Mouse (Mus musculus): ENCODE results near the gene Trmt10a. TPM values are rescaled to one million over a fixed set of nuclear protein-coding genes. Genes with fewer than 3 reads are reported as not detected.
A peak's percentile ranks its signal among the peaks of the same experiment; 100 is the strongest.
"Not testable (repeated sequence)": the region's sequence is repeated elsewhere in the genome, so short reads cannot be mapped to it uniquely, and the experiment has no call there.

The Trmt10a gene
- total RNA-seq, 2 experiments from 2014 or later = 2.3 to 3.2 TPM

DNA sequence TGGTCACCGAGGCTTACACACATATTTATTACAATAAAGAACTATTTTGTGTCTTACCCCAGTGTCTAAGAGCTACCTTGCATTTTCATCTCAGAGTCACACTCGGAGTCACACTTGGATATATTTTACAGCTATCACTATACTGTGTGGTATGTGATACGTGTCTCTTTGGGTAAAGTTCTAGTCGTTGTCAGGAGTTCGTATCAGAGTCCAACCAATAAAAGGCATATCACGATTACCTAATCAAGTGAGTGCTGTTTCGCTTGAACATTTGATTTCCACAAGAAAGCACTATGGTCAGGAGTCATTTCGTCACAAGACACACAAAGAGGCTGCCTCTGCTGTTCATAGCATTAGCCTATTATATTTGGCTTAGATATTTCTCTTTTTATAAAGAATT is 9.8 kb upstream of the Trmt10a start:
- no peak for DNase-seq
- intact Hi-C loops (cut with DNase I) = no loop called here

DNA sequence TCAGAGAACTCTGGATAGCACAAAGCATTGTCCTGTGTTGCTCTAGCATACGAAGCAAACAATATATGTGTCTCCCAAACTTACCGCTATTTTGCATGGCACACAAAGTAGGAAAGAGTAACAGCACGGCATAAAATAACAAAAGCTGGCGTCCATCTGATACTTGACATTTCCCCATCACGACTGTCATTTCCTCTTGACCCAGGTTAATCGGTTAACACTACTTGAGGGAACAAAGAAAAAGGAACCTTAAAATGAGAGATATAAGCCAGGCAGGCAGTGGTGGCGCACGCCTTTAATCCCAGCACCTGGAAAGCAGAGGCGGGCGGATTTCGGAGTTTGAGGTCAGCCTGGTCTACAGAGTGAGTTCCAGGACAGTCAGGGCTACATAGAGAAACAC is 9.3 kb upstream of the Trmt10a start:
- no peak for DNase-seq
- intact Hi-C loops (cut with DNase I) = no loop called here

DNA sequence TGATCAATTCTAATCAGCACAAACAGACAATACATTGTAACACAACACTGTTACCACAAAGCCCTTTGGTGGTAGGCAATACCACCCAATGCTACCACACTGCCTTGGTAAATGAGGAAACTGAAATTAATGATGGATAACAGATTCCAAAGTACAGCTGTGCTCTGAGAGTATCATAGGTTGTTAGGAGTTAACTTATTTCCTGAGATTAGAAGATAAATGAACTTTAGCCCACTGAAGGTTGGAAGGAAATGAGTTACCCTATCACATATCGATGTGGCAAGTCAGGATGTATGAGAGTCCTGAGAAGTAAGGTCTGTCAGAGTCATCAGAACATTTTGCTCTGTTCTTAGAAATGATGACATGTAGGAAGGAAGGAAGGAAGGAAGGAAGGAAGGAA is 8.7 kb upstream of the Trmt10a start:
- intact Hi-C loops (cut with DNase I) = no loop called here
- no peak for DNase-seq

DNA sequence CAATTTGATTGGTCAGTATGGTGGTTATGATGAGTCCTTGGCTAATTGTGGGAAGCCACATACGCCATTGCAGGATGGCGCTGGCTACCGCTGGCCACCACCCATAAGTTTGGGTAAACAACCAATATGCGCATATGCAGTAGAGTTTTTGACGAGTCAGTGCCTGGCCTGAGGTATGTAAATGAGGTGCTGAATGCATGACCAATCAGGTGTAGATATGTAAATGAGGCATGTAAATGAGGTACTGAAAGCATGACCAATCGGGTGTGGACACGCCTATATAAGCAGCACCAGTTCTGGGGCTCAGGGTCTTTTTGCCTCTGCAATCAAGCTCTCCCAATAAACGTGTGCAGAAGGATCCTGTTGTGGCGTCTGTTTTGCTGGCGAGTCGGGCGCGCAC is 5.1 kb upstream of the Trmt10a start:
- DNase-seq; intact Hi-C loops (cut with DNase I): not testable (repeated sequence)

DNA sequence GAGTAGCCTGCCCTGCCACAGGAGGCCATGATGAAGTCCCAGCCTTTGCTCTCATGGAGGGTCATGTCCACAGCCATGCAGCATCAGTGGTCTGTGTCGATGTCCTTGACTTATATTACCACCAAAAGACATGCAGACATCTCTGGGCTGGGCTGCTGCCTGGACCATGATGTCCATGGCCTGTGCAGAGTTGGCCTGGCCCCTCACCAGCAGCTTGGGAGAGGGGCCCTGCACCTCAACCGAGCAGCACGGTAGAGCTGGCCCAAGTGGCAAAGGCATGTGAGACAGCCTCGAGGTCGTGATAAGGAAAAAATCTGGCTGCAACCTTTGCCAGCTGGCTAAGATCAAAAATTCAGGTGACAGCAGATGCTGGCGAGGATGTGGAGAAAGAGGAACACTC is 3.6 kb upstream of the Trmt10a start:
- no peak for DNase-seq
- intact Hi-C loops (cut with DNase I) = no loop called here

DNA sequence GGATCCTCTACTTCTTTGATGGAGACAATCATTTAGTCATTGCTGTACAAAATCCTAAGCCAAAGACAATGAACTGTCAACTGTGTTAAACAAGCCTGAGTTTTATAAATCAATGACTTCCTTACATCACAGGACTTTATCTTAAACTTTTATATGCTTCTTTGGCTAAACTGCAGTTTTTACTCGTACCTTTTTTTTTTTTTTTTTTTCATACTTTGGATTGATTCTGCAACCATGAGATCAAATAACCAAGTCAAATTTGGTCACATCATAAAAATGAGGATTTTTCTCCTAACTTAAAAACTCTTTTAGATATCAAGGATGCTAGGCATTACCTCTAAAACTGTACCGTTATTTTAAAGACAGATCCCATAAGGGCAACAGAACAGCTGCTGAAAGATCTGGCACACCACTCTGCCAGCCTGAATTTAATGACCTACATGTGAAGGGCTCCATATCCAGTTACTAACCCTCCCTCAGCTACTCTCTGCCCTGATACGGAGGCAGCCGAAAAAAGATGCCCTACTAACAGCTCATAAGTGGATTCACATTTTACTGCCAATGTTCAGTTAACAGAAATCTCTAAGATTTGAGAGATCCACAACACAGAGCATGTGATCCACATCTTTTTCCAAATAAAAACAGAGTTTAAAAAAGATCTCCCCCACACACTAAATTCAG is 1.1 kb upstream of the Trmt10a start:
- intact Hi-C loops (cut with DNase I) = loop anchor here (2.0 kb wide), 3 partner anchors 23 to 387 kb away; no protein-coding TSS in a partner anchor
- DNase-seq = no peak

DNA sequence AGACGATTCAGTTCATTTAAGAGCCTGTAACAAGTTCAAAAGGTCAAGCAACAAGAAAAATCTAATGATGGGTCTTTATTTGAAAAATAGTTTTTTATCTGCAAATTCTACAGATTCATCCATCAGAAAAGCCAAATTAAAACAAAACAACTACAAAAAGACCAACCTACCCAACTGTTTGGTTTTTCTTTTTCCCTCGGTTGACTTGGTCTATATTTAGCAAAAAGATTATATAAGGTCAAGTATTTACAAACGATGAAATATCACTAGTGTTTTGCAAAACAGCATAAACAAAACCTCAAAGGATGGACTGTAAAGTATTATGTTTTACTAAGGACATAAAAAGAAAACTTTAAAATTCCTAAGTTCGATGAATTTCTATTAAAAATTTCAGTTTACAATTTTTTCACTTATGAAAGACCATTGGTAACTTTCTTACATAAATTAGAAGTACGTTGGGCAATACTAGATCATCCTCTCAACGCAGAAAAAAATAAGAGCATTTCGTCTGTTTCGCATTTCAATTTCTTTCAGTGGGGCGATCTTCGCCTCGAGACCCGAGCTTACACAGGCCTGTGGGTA is 424 bp upstream of the Trmt10a start:
- intact Hi-C loops (cut with DNase I) = loop anchor here (2.0 kb wide), 3 partner anchors 24 to 386 kb away; no protein-coding TSS in a partner anchor
- no peak for DNase-seq

DNA sequence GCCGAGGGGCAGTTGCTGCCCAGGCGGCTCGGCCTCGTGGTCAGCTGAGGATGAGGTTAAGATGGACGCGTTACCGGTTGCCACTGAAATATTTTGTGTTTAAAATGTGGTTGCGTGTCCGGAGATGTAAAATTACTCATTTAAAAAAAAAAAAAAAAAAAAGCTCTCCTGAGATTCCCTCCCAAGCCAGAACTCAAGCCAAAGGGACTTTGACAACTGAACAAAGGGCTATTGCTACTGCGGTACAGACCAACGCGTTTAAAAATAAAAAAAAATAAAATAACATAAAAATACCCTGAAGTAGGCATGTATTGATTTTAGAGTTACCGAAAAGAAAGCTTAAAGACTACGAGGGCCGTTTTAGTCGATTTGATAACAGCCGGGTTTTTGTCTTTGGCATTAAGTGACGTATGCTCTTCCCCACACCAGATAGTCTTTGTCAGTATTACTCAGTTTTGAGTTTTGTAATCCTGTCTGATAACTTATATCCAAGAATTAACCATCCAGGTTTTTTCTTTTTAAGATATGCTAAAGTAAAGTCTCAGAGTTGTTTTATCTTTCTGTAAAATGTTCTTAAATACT is 903 bp downstream of the Trmt10a start:
- no peak for DNase-seq
- intact Hi-C loops (cut with DNase I) = loop anchor here (2.0 kb wide), 2 partner anchors 225 to 277 kb away; partner anchors contain the start of genes Dnajb14 and Lamtor3

DNA sequence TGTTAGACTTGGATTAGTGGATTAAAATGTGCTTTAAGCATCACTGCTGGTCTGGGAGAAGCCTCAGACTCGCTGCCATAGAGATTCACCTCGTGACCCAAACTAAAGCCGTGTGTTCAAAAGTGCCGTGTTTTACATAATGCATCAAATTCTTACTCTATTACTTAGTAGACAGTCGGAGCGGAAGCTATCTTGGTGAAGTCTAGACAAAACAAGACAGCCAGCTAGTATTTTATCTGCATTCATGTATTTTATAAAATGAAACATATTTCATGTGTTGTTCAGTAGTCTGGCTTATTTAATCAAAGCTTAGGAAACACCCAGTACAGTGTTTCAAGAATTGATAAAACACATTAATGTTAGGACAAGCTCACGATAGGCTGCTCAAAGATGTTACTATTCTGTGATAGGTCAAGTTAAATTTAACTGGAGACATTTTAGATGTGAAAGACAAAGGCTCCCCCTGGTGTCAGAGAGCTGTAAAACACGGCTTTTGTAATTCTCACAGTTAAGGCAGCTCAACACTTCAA is 1.5 kb downstream of the Trmt10a start, which contains the start of gene Mttp:
Gene Mttp (minus strand): TSS at position 327 of the 530 bp plus-strand sequence.
- intact Hi-C loops (cut with DNase I) = loop anchor here (1.0 to 2.0 kb wide), 4 partner anchors 153 to 366 kb away; partner anchors contain the start of genes Dnajb14 and Lamtor3
- DNase-seq = peak; percentile 71 to 77

DNA sequence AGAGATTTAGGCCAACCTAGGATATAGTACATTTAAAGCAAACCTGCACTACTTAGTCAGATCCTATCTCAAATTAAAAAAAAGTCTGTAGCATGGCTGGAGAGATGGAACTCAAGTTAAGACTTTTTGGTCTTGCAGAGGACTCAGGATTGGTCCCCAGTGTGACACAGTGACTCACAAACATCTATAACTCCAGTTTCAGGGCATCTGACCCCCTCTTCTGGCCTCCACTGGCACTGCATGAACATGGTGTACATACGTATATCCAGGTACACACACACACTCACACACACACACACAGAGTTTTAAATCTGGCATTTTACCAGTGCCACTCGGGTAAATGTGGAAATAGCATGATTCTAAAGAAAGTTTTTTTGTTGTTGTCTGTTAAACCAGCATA is 5.6 kb downstream of the Trmt10a start:
- DNase-seq = no peak
- intact Hi-C loops (cut with DNase I) = no loop called here

DNA sequence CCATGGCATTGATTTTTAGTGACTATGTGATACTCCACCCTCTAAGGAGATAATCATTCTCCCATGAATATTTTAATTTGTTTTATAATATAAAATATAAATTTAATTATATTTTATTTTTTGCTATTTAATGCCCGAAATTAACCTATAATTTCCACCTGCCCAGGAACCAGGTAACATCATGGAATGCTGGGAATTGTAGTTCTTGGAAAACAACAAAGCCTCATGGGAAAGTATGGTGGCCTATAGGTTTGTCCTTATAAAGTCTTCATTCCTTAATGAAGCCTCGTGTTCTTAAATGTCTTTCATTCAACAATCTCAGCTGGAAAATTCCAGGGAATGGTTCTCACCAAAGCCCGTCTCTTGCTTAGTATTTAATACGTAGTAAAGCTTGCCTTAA is 11.8 kb downstream of the Trmt10a start:
- intact Hi-C loops (cut with DNase I) = no loop called here
- no peak for DNase-seq

DNA sequence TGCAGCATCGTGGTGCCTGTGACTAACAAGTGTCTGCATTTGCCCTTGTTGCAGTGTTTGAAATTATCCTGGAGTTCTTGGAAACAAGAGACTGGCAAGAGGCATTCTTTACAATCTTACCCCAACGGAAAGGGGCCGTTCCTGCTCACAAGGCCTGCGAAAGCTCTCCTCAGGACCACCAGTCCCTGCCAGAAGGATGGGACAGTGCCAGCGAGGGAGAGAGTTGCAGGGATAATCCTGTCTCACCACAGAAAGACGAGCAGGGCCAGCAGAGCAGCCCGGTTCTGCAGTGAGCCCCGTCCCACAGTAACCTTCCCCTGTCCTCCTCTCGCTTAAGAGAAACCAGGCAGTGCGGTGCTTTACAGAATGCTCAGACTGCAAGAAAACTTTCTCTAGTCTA is 13.4 kb downstream of the Trmt10a start:
- intact Hi-C loops (cut with DNase I) = no loop called here

DNA sequence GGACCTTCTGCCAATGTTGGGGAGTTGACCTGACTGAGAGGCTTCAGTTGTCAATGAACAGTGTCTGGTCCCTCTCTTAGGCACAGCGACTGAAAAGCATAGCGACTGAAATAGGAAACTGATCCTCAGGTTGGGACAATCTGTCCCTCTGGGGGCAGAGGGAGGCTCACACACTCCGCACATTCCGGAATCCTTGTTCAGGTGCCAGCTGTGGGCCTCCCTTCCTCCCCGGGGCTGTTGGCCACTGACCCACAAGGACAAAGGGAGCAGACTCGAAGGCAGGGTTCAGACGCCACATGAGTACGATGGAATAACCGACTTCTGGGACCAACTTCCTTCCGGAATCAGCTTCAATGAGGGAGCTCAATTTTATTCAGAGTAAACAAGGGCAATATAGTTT is 18.4 kb downstream of the Trmt10a start:
- no peak for DNase-seq

More for the DNA sequence above, 13.4 kb downstream of the Trmt10a start:
- no peak for DNase-seq

DNA sequence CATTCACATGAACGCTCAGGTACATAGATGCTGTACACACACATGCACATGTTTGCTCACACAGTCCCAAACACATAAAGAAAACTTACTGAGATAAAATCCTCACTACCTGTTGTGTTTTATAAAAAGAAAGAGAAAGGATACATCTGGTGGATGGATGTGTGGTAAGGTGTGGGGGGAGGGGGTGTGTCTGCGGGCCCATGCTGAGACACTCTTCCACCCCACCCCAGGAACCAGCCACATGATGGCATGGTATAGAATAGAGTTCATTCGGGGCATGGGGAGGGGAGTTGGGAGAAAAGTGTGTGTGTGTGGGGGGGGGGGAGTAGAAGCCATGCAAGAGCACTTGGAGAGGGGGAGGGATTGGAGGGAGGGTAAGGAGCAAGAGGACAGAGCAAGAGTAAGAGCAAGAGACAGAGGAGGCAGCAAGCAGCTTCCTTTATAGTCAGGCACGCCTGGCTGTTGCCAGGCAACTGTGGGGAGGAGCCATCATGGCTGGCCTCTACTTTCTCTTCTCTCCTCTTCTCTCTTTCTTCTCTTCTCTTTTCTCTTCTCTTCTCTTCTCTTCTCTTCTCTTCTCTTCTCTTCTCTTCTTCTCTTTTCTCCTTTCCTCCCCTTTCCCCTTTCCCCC is 19.4 kb downstream of the Trmt10a start:
- DNase-seq = no peak
- intact Hi-C loops (cut with DNase I) = no loop called here

More for the DNA sequence above, 18.4 kb downstream of the Trmt10a start:
- intact Hi-C loops (cut with DNase I) = no loop called here

DNA sequence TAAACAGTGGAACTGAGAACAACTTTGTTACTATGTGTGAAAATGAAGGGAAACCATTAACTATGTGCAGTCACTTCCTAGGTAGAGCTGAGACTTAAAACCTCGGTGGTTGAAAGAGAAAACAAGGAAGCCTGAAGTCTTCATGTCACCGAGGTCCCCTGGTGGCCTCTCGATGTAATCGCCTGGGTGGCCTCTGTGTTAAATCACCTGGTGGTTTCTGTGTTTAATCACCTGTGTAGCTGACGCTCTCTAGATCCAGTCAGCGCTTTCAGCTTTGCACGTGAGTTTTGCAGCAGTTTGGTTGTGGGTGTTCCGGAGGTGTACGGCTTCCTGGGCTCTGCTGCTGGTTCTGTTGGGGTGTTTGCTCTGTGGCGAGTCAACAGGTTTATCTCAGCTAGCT is 30.0 kb downstream of the Trmt10a start:
- no peak for DNase-seq
- intact Hi-C loops (cut with DNase I) = no loop called here

DNA sequence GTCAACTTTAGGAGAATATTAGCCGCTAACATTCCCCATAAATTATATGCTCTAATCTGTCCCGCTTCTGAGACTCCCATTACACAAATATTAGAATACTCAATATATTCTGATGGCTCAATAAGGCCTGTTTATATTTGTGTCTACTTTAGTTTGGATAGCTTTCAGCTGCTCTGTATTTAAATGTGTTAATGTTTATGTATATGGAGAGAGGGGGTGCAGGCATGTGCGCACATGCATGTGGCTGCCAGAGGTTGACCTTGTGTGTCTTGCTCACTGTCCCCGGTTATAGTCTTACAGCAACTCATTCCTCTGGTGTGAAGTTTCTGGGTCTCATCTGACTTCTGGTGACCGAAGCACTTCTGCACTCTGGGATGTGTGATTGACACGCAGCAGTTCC is 32.3 kb downstream of the Trmt10a start:
- intact Hi-C loops (cut with DNase I) = no loop called here
- DNase-seq = no peak

DNA sequence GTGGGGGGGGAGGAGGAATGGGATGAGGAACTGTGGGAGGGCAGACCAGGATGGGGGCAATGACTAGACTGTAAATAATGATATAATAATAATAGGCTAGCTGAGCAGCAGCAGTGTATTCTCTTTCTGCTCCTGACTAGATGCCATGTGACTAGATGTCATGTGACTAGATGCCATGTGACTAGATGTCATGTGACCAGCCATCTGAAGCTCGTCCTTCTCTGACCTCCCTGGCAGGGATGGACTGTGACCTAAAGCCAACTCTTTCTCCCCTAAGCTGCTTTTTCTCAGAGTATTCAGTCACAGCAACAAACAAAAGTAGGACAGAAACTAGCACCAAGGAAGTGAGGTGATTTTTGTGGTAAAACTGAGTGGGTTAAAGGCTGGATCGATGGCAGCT is 38.8 kb downstream of the Trmt10a start:
- intact Hi-C loops (cut with DNase I) = no loop called here
- no peak for DNase-seq

DNA sequence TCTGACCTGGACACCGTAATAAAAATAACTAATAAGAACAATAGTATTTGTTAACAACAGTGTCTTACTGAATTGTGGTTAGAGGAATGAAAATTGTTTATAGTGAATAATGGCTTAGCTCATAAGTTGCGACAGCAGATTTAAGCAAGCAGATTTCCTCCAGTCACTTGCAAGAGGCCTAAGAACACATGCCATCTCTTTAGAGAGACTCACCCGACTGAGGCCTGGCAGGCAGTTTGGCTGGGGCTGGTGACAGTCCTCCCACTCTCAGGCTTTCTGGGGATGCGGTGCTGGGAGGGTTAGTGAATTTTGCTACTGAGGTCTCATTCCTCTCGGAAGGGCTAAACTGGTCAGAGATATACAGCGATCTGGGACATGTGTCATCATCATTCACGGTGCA is 40.1 kb downstream of the Trmt10a start:
- no peak for DNase-seq
- intact Hi-C loops (cut with DNase I) = no loop called here

DNA sequence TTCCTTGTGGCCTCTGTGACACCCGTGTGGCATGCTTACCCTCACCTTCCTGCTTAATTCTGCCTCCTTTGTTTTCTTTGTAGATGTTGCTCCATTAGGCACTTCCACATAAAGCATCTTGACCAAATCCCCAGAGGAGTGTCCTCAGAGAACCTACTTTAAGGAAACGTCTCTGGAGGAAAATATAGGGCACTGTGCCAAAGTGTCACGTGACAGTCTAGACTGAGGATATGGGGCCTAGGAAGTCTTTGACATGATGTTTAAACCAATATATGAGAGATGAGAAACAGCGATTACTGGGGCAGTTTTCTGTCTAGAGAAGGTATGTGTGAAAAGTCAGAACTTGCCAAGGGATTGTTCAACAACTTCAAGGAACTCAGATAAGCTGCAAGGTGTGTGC is 42.0 kb downstream of the Trmt10a start:
- intact Hi-C loops (cut with DNase I) = no loop called here
- peak in 1 of 2 experiments; percentile 7 for DNase-seq

DNA sequence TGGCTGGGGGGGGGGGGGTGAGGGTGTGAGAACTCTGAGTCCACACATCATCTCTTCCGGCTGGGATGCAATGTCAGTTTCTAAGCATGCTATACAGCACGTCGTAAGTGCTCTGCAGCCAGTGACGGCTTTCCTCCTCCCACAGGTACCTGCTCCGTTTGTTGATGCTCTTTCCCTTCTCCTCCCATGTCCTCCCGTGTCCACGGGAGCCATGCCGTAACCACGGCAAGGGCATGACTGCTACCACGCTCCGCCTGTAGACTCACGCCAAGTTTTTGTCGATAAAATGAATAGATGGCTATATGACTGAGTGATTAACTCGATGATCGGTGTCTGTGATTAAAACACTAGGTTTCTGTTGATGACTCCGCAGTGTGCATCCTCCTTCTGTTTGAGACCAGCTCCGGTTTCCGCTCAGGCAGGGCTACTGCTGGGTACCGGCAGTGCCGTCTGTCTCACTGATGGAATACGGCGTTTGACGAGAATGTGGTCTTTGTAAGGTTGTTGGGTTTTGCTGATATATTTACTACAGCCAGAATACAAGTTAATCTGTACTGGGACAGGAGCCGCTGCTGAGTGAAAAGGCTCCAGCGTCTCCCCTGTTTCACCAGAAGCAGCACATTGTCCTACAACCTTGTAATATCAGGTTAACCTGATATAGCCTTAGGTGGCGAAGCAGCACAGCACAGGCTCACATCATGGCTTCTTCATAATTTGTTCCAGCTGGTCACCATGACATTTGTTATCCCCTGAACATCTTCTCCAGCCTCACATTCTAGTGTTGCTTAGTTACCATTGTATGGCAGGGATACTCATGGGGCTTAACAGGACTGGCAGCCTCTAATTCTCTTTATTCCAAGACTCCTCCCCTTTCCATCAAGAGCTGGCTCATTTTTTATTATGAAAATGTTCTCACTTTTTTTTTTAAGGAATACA is 43.0 kb downstream of the Trmt10a start:
- no peak for DNase-seq
- intact Hi-C loops (cut with DNase I) = no loop called here

Data from heart, postnatal 36 days (tissue).